Mouse (Mus musculus) ovary, postnatal 36 days (tissue): ENCODE results near the gene Vmn2r118.

Source experiments
- DNase-seq: peaks from one replicate; pipeline ENCODE4 v3.0.0; 2022; ENCODE audit warnings: low spot score, mixed read lengths

The Vmn2r118 gene

DNA sequence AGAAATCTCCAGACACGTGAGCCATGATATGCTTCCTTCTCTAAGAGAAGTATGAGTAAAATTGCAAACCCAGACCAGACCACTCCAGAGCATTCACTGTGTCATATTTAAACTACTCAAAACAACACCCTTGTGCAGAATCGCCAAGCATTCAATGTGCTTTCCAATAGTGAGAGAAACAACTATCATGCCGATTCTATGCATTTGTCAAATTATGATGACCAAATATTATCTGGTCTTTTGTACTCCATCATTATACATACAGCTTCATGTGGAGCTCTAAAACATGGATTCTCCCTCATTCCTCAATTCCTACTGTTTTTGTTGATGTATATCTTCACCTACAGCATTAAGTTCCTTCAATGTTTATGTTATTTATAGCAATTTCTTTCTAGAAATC, at the start of gene Vmn2r118:
Gene Vmn2r118 (minus strand): TSS at position 101 of the 400 bp plus-strand sequence.
- no peak for DNase-seq

DNA sequence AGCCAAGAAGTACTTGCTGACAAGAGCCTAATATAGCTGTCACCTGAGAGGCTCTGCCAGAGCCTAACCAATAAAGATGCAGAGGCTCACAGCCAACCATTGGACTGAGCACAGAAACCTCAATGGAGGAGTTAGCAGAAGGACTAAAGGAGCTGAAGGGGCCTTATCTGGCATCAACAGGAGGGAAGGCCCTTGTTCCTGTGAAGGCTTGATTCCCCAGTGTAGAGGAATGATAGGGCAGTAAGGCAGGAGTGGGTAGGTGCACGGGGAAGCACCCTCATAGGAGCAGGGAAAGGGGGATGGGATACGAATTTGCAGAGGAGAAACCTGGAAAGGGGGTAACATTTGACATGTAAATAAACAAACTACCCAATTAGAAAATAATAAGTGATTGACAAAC, 36.1 kb upstream of the Vmn2r118 start:
- DNase-seq, result no peak

GRCm38 (mm10) chr17:55590838-55591237, 34.2 kb downstream of the Vmn2r118 start:
- no peak for DNase-seq

- no peak for DNase-seq
Measured at GRCm38 (mm10) chr17:55561774-55562173, 63.2 kb downstream of the Vmn2r118 start.

GRCm38 (mm10) chr17:55548476-55548875, 76.5 kb downstream of the Vmn2r118 start:
- DNase-seq, result no peak
